Mouse (Mus musculus) liver, adult 2 months (tissue): ENCODE results near the gene Arhgap32.

Experiments
- CTCF ChIP-seq: fragments of 200-500 bp; IDR thresholded peaks from 2 replicates; pipeline ENCODE4 v1.5.1; 2011; ENCODE audit warnings: low read depth, low read length, control low read depth
- POLR2A ChIP-seq: fragments of 200-500 bp; IDR thresholded peaks from 2 replicates; pipeline ENCODE4 v1.6.1; 2011; ENCODE audit warnings: low read length, control low read depth; ENCODE audit not compliant: insufficient read depth; ENCODE audit errors: extremely low read depth

GRCm38 (mm10) chr9:32088106-32088776 lies 27.7 kb upstream of the Arhgap32 start:
- TF ChIP-seq POLR2A = no peak
- TF ChIP-seq CTCF = no peak
